Mouse (Mus musculus) liver, embryonic 13.5 days (tissue): ENCODE measurements around the gene Arpc2. TPM values are rescaled to one million over a fixed set of nuclear protein-coding genes. Genes with fewer than 3 reads are reported as not detected.

Source experiments
- ATAC-seq: fragments of 200-750 bp; cut with Nextera tagmentation; 2 replicates; pipeline ENCODE4 v1.8.0; 2017; ENCODE audit warnings: low read depth, mild to moderate bottlenecking, moderate number of reproducible peaks, moderate library complexity
- DNase-seq: peaks from one replicate; pipeline ENCODE4 v3.0.0; 2022
- H3K27ac ChIP-seq: fragments of 300-500 bp; sonication (generic); 2 replicates; pipeline ENCODE4 v1.5.1; 2015; ENCODE audit warnings: moderate library complexity, mild to moderate bottlenecking, inconsistent platforms
- H3K27me3 ChIP-seq: fragments of 300-500 bp; sonication (generic); 2 replicates; pipeline ENCODE4 v1.6.1; 2015; ENCODE audit warnings: mild to moderate bottlenecking, inconsistent platforms
- H3K36me3 ChIP-seq: fragments of 300-500 bp; sonication (generic); 2 replicates; pipeline ENCODE4 v1.6.1; 2015; ENCODE audit warnings: mild to moderate bottlenecking, inconsistent platforms
- H3K4me1 ChIP-seq: fragments of 300-500 bp; sonication (generic); replicated peaks from 2 replicates; pipeline ENCODE4 v1.6.1; 2015; ENCODE audit warnings: inconsistent platforms
- H3K4me2 ChIP-seq: fragments of 300-500 bp; sonication (generic); 2 replicates; pipeline ENCODE4 v1.6.1; 2015; ENCODE audit warnings: inconsistent platforms, mild to moderate bottlenecking, moderate library complexity
- H3K4me3 ChIP-seq: fragments of 300-500 bp; sonication (generic); replicated peaks from 2 replicates; pipeline ENCODE4 v1.5.1; 2015; ENCODE audit warnings: mild to moderate bottlenecking, inconsistent platforms
- H3K9ac ChIP-seq: fragments of 300-500 bp; sonication (generic); 2 replicates; pipeline ENCODE4 v1.6.1; 2015; ENCODE audit warnings: mild to moderate bottlenecking, inconsistent platforms
- H3K9me3 ChIP-seq: fragments of 300-500 bp; sonication (generic); replicated peaks from 2 replicates; pipeline ENCODE4 v1.6.1; 2016; ENCODE audit warnings: inconsistent platforms
- WGBS: fragments of 180-500 bp; shearing (Covaris S2); methylation state at CpG from one replicate; pipeline ENCODE4 v1.1.7; 2015; ENCODE audit not compliant: insufficient replicate concordance; 5-methylcytosine and 5-hydroxymethylcytosine counted together
- polyA plus RNA-seq: library from polyadenylated mRNA; unstranded; fragments of >200 nt; fragmentation: Nextera tagmentation; extraction: Ambion mirVana; gene quantifications from 2 replicates; pipeline ENCODE4 v1.2.1, GENCODE M21; 2015

The Arpc2 gene
- polyA plus RNA-seq, 1 experiment from 2014 or later, result 226 TPM

- Histone ChIP-seq H3K9ac (peak overlapping the region; percentile 88), H3K9me3 (no peaks in the 10 kb centered on the region), H3K36me3 (no peaks in the 10 kb centered on the region), H3K4me3 (peak overlapping the region; percentile 81), H3K27me3 (no peaks in the 10 kb centered on the region), H3K4me1 (peaks cover 84% of the 10 kb centered on the region), H3K27ac (peak overlapping the region; percentile 80), H3K4me2 (peak overlapping the region; percentile 92)
- DNase-seq (peak; percentile 61), ATAC-seq (peak; percentile 91)
- WGBS, result 1% methylated on average over 56 of the region's 56 CpGs
These were observed 67.8 kb downstream of the Arpc2 start for GRCm38 (mm10) chr1:74303509-74304338.

- 8% methylated on average over 12 of the region's 12 CpGs for WGBS
- Histone ChIP-seq H3K27me3 (no peaks in the 10 kb centered on the region), H3K4me3 (peak overlapping the region; percentile 81), H3K27ac (peak overlapping the region; percentile 80), H3K4me1 (peaks cover 80% of the 10 kb centered on the region), H3K9me3 (no peaks in the 10 kb centered on the region), H3K4me2 (peak overlapping the region; percentile 92), H3K36me3 (no peaks in the 10 kb centered on the region), H3K9ac (peak overlapping the region; percentile 88)
- DNase-seq (peak; percentile 22), ATAC-seq (peak; percentile 18)
These were observed 68.5 kb downstream of the Arpc2 start for GRCm38 (mm10) chr1:74304339-74304790.

DNA sequence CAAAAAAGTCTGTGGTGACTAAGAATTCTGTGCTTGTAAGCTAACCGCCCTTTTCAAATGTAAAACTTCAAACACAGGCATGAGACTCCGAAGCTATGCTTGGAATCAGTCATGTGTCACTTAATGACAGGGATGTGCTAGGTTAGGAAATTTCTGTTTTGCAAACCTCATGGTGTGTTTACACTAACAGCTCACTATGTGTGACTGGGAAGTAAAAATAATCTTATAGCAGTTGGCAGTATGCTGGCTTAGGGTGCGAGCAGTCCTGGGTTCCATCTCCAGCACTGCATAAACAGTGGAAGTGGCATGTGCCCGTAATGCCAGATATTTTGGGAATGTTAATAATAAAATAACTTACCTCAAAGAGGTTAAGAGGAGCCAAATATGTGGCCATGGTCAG lies 69.1 kb downstream of the Arpc2 start:
- ATAC-seq, result no peak
- Histone ChIP-seq H3K4me1 (peaks cover 79% of the 10 kb centered on the region), H3K4me3 (no peak overlapping the region)

GRCm38 (mm10) chr1:74305522-74305921 lies 69.6 kb downstream of the Arpc2 start, which contains the start of gene Tmbim1:
Tmbim1 (minus strand) TSS chr1:74305622.
- peak within 1 kb of the TSS; percentile 88; the same call in 1 of the 2 replicates for H3K9ac ChIP-seq
- H3K4me2 ChIP-seq, result peak within 1 kb of the TSS; percentile 92
- H3K27me3 ChIP-seq, result no peaks in the 10 kb centered on the region
- peak within 1 kb of the TSS; percentile 81 for H3K4me3 ChIP-seq
- 89% methylated on average over 2 of the region's 2 CpGs for WGBS
- H3K36me3 ChIP-seq, result no peaks in the 10 kb centered on the region
- ATAC-seq (no peak), DNase-seq (no peak)
- H3K27ac ChIP-seq, result peak within 1 kb of the TSS; percentile 80; the same call in 1 of the 2 replicates
- H3K4me1 ChIP-seq, result peaks cover 75% of the 10 kb centered on the region
- no peaks in the 10 kb centered on the region for H3K9me3 ChIP-seq

More for the DNA sequence above, 69.1 kb downstream of the Arpc2 start:
- no peak overlapping the region for H3K27ac ChIP-seq
- 74% methylated on average over 4 of the region's 4 CpGs for whole genome bisulfite sequencing
- H3K27me3 ChIP-seq, result no peaks in the 10 kb centered on the region
- no peak for DNase-seq
- no peak overlapping the region for H3K4me2 ChIP-seq
- H3K9ac ChIP-seq, result no peak overlapping the region
- H3K9me3 ChIP-seq, result no peaks in the 10 kb centered on the region
- no peaks in the 10 kb centered on the region for H3K36me3 ChIP-seq

DNA sequence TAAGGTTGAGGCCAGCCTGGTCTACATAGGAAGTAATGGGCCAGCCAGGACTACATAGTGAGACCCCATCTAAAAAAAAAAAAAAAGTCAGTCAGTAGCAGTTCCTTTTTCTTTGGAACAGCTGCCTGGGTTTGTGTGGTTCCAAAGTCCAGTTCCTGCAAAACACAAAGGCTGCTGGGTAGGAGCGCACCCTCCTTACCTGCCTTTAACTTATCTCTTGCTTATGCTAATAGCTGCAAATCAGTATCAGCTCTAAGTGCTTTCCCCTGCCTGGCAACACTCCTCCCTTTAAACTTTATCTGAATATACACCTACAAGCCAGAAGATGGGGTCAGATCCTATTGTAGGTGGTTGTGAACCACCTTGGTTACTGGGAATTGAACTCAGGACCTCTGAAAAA lies 71.3 kb downstream of the Arpc2 start:
- Histone ChIP-seq H3K4me2 (no peak overlapping the region), H3K9me3 (no peaks in the 10 kb centered on the region), H3K36me3 (no peaks in the 10 kb centered on the region), H3K27me3 (no peaks in the 10 kb centered on the region), H3K4me1 (peaks cover 59% of the 10 kb centered on the region), H3K27ac (no peak overlapping the region), H3K9ac (no peak overlapping the region), H3K4me3 (no peak overlapping the region)
- WGBS, result 79% methylated on average over 1 of the region's 1 CpGs
- DNase-seq (no peak), ATAC-seq (no peak)

DNA sequence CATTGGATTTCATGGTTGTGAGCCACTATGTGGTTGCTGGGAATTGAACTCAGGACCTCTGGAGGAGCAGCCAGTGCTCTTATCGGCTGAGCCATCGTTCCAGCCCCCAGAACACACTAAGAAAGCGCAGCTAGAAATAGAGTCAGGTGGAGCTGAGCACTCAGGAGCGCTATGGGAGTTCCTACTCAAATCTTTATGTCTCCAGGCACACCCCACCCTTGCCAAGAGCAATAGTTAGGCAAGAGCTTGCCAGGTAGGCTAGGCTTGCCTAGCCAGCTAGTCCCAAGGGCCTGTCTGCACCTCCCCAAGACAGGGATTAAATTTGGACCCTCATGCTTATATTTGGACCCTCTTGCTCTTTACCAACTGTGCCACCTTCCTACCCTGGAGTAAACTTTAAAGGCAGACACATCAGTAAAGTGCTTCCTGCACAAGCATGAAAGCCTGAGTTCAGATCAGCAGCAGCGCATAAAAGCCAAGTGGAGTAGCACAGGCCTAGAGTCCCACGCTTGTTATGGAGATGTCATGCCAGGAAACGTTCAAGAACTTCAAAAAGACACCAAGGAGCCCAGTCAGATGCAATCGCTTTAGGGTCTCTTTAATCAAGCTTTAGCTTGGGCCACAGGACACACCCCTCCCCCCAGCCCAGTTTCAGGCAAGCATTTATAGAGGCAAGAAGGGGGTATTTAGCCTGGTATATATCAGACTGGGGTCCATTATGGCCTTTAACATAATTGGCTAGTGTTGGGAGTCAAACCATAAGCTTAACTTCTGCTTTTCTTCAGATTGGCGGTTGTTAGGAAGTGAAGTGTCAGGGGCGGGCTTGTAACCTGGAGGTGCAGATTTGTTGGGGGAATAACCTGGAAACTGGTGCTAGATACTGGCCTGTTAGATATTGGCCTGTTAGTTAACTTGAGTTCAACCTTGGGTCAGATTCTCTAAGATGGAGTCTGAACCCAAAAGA lies 72.4 kb downstream of the Arpc2 start:
- DNase-seq (no peak), ATAC-seq (no peak)
- no peaks in the 10 kb centered on the region for H3K9me3 ChIP-seq
- H3K4me3 ChIP-seq, result no peak overlapping the region
- no peaks in the 10 kb centered on the region for H3K27me3 ChIP-seq
- H3K36me3 ChIP-seq, result no peaks in the 10 kb centered on the region
- WGBS, result 58% methylated on average over 10 of the region's 10 CpGs
- H3K9ac ChIP-seq, result no peak overlapping the region
- H3K4me1 ChIP-seq, result peaks cover 47% of the 10 kb centered on the region
- H3K27ac ChIP-seq, result peak overlapping the region; percentile 4; the same call in 1 of the 2 replicates
- no peak overlapping the region for H3K4me2 ChIP-seq

GRCm38 (mm10) chr1:74309767-74310166 lies 73.9 kb downstream of the Arpc2 start:
- WGBS, result 26% methylated on average over 3 of the region's 3 CpGs
- Histone ChIP-seq H3K4me2 (no peak overlapping the region), H3K4me1 (peaks cover 36% of the 10 kb centered on the region), H3K27ac (peak overlapping the region; percentile 24; the same call in 1 of the 2 replicates), H3K27me3 (no peaks in the 10 kb centered on the region), H3K9ac (no peak overlapping the region), H3K4me3 (no peak overlapping the region), H3K36me3 (no peaks in the 10 kb centered on the region), H3K9me3 (no peaks in the 10 kb centered on the region)
- ATAC-seq (no peak), DNase-seq (no peak)

DNA sequence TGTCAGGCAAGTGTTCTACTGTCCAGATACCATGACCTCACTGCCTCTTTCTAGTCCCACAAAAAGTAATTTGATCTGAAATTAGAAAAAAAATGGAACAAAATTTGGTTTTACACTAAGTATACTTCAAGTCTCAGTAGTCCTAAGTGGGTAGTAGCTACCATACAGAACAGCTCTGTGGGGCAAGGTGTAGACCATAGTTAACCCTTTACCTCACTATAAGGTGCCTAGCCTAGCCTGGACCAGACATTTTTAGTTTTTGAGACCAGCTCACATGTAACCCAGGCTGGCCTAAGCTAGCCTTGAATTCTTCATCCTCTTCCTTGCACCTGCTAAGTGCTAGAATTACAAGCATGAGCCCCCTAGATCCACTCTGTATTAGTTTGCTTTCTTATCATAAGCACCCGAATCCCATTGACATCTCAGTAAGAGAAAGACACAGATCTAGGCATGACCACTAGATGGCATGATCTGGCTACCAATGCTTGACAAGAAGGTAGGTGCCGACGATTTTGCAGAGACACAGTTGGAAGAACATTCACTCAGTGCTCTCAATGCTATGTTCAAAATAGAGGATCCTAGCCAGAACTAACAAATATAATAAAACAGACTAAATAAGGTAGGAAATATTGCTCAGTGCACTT lies 77.3 kb downstream of the Arpc2 start:
- peaks cover 17% of the 10 kb centered on the region for H3K4me1 ChIP-seq

GRCm38 (mm10) chr1:74314796-74315195 lies 78.9 kb downstream of the Arpc2 start:
- 61% methylated on average over 3 of the region's 3 CpGs for WGBS
- no peak for ATAC-seq

More for the DNA sequence above, 77.3 kb downstream of the Arpc2 start:
- Histone ChIP-seq H3K27me3 (no peaks in the 10 kb centered on the region), H3K4me2 (no peak overlapping the region), H3K27ac (no peak overlapping the region), H3K36me3 (no peaks in the 10 kb centered on the region), H3K9ac (no peak overlapping the region), H3K9me3 (no peaks in the 10 kb centered on the region), H3K4me3 (no peak overlapping the region)
- ATAC-seq (no peak), DNase-seq (peak; percentile 45)
- WGBS, result 3% methylated on average over 3 of the region's 3 CpGs

GRCm38 (mm10) chr1:74316114-74316827 lies 80.4 kb downstream of the Arpc2 start:
- no peak for ATAC-seq
- DNase-seq, result no peak
- Histone ChIP-seq H3K27me3 (no peaks in the 10 kb centered on the region), H3K4me2 (no peak overlapping the region), H3K27ac (no peak overlapping the region), H3K4me1 (peaks cover 4% of the 10 kb centered on the region), H3K9me3 (0 out of 2 replicates have a peak, but pooled peaks cover 2% of the 10 kb centered on the region), H3K9ac (no peak overlapping the region), H3K36me3 (no peaks in the 10 kb centered on the region), H3K4me3 (no peak overlapping the region)
- WGBS, result 60% methylated on average over 4 of the region's 4 CpGs

More at GRCm38 (mm10) chr1:74314796-74315195, 78.9 kb downstream of the Arpc2 start:
- Histone ChIP-seq H3K27me3 (no peaks in the 10 kb centered on the region), H3K36me3 (no peaks in the 10 kb centered on the region), H3K4me3 (no peak overlapping the region), H3K9me3 (no peaks in the 10 kb centered on the region), H3K27ac (no peak overlapping the region), H3K4me2 (no peak overlapping the region), H3K4me1 (peaks cover 8% of the 10 kb centered on the region), H3K9ac (no peak overlapping the region)
- no peak for DNase-seq
